In the genomic region with DNA sequence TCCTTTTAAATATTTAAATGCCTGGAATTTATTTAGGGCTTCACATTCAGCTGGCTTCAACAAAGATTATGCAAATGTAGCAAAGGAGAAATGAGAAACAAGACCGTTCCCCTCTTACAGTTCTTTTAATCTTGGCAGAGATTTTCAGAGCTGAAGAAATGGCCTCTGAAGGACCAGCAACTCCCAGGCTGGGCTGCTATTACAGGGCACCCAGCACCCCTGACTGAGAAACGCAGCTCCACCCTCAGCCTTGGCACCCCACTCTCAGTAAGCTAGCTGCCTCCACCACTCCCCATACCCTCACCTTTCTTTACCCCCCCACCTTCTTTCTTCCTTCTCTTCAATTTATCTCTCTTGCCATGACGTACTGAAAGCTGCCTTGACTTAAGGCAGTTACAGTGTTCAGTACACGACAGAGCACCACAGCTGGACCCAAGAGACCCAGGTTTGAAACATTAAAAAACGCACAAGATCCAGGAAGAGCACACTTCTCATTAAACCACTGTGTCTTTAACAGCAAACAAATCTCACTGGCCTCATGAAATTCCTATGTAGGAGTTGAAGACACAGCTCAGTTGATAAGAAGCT, we compare ENCODE assay signal across 9 mouse cellular contexts. TPM values are rescaled to one million over a fixed set of nuclear protein-coding genes. Genes with fewer than 3 reads are reported as not detected.
A peak's percentile ranks its signal among the peaks of the same experiment; 100 is the strongest.
DNase-seq lines count a peak whose midpoint lies in the region; ATAC-seq and TF ChIP-seq lines count a peak whose summit lies in the region.
"Had no signal": no experiment of that assay in that cellular context is flagged by ENCODE, and none has a peak within 500 bp of the region (broad histone marks: within the 10 kb centered on the region; RNA-seq: fewer than 3 reads in every experiment).

No protein-coding gene starts in this region.

- H3K4me3 ChIP-seq in embryonic facial prominence, embryonic 12.5 days = no peak overlapping the region
- H3K4me3 ChIP-seq in embryonic facial prominence, embryonic 10.5 days = no peak overlapping the region
- H3K4me3 ChIP-seq in limb, embryonic 14.5 days (replicated peaks; ENCODE audit: low read length) = no peak overlapping the region
- no peak overlapping the region for H3K4me3 ChIP-seq in stomach, embryonic 15.5 days (replicated peaks)

- H3K36me3 ChIP-seq in embryonic facial prominence, embryonic 12.5 days = 0 out of 2 replicates have a peak, but pooled peaks cover 2% of the 10 kb centered on the region
- H3K36me3 ChIP-seq in embryonic facial prominence, embryonic 10.5 days (replicated peaks) = no peaks in the 10 kb centered on the region
- H3K36me3 ChIP-seq in limb, embryonic 14.5 days (ENCODE audit: control insufficient read depth, insufficient read depth, low read length) = no peaks in the 10 kb centered on the region
- H3K36me3 ChIP-seq in stomach, embryonic 15.5 days = no peaks in the 10 kb centered on the region

- H3K27ac ChIP-seq in embryonic facial prominence, embryonic 12.5 days = peak overlapping the region; percentile 81
- no peak overlapping the region; the same call in 1 of the 2 replicates for H3K27ac ChIP-seq in embryonic facial prominence, embryonic 10.5 days (replicated peaks)
- no peak overlapping the region for H3K27ac ChIP-seq in limb, embryonic 14.5 days (replicated peaks; ENCODE audit: low read depth, low read length)
- H3K27ac ChIP-seq in stomach, embryonic 15.5 days = peak overlapping the region; percentile 62; the same call in 1 of the 2 replicates
- H3K27ac ChIP-seq: macrophage had no signal

- H3K27me3 ChIP-seq in embryonic facial prominence, embryonic 12.5 days = 0 out of 2 replicates have a peak, but pooled peaks cover 5% of the 10 kb centered on the region
- H3K27me3 ChIP-seq in embryonic facial prominence, embryonic 10.5 days (replicated peaks; ENCODE audit: low read depth, poor library complexity, severe bottlenecking) = no peaks in the 10 kb centered on the region
- H3K27me3 ChIP-seq in limb, embryonic 14.5 days (ENCODE audit: control insufficient read depth, insufficient read depth, low read length) = no peaks in the 10 kb centered on the region
- no peaks in the 10 kb centered on the region for H3K27me3 ChIP-seq in stomach, embryonic 15.5 days (replicated peaks)

- H3K4me1 ChIP-seq in embryonic facial prominence, embryonic 12.5 days = peaks cover 52% of the 10 kb centered on the region
- peaks cover 71% of the 10 kb centered on the region for H3K4me1 ChIP-seq in embryonic facial prominence, embryonic 10.5 days
- peaks cover 39% of the 10 kb centered on the region for H3K4me1 ChIP-seq in limb, embryonic 14.5 days (ENCODE audit: control insufficient read depth, insufficient read depth, low read length)
- H3K4me1 ChIP-seq in stomach, embryonic 15.5 days = peaks cover 49% of the 10 kb centered on the region

- H3K9me3 ChIP-seq in embryonic facial prominence, embryonic 12.5 days = no peaks in the 10 kb centered on the region
- H3K9me3 ChIP-seq in embryonic facial prominence, embryonic 10.5 days = no peaks in the 10 kb centered on the region
- H3K9me3 ChIP-seq in limb, embryonic 14.5 days (ENCODE audit: control insufficient read depth, low read length) = no peaks in the 10 kb centered on the region
- no peaks in the 10 kb centered on the region for H3K9me3 ChIP-seq in stomach, embryonic 15.5 days

- ATAC-seq in embryonic facial prominence, embryonic 12.5 days (ENCODE audit: insufficient number of reproducible peaks, insufficient read depth, low FRiP score, low TSS enrichment) = no peak
- no peak for ATAC-seq in limb, embryonic 14.5 days (ENCODE audit: low FRiP score, low read depth)
- no peak for ATAC-seq in stomach, embryonic 15.5 days (ENCODE audit: insufficient read depth, low FRiP score, low read depth)

- peak overlapping the region; percentile 42 for H3K4me2 ChIP-seq in embryonic facial prominence, embryonic 12.5 days (replicated peaks)
- peak overlapping the region; percentile 35 for H3K4me2 ChIP-seq in limb, embryonic 14.5 days (replicated peaks; ENCODE audit: low read depth, low read length, severe bottlenecking)
- peak overlapping the region; percentile 43 for H3K4me2 ChIP-seq in stomach, embryonic 15.5 days

- no peak for DNase-seq in embryonic facial prominence, embryonic 10.5 days (ENCODE audit: low spot score)
- DNase-seq in lung, postnatal 36 days = peak; percentile 22
- no peak for DNase-seq in lung, postnatal 25 days (ENCODE audit: low spot score)
- DNase-seq in limb, embryonic 14.5 days (ENCODE audit: low spot score) = no peak
- no peak for DNase-seq in adrenal gland, postnatal 10 days
- DNase-seq in urinary bladder, postnatal 36 days (ENCODE audit: low spot score in 2 of 2) = no peak

- TF ChIP-seq POLR2A in limb, embryonic 14.5 days (IDR thresholded peaks at IDR 0.05; ENCODE audit: borderline replicate concordance, extremely low read depth, insufficient read depth, insufficient read length) = no peak

- WGBS in embryonic facial prominence, embryonic 12.5 days = 57% methylated on average over 5 of the region's 5 CpGs
- WGBS in embryonic facial prominence, embryonic 10.5 days = 75% methylated on average over 5 of the region's 5 CpGs
- 41% methylated on average over 5 of the region's 5 CpGs for WGBS in limb, embryonic 14.5 days
- WGBS in stomach, embryonic 15.5 days = 43% methylated on average over 5 of the region's 5 CpGs

- peak overlapping the region; percentile 17; the same call in 1 of the 2 replicates for H3K9ac ChIP-seq in embryonic facial prominence, embryonic 12.5 days
- no peak overlapping the region for H3K9ac ChIP-seq in limb, embryonic 14.5 days (ENCODE audit: low read depth, low read length, severe bottlenecking)
- no peak overlapping the region for H3K9ac ChIP-seq in stomach, embryonic 15.5 days

RNA-seq across cellular contexts. Expression of a gene that starts 10.4 kb away (rescaled TPM):
- polyA plus RNA-seq in embryonic facial prominence, embryonic 12.5 days (2016; fragmentation: Nextera tagmentation; extraction: Ambion mirVana) = 24.1 and 24.2 TPM in 2 replicates
- 12.7 and 14.8 TPM in 2 replicates for polyA plus RNA-seq in embryonic facial prominence, embryonic 10.5 days (2016; fragmentation: Nextera tagmentation; extraction: Ambion mirVana)
- 21.6 and 24.8 TPM in 2 replicates for polyA plus RNA-seq in limb, embryonic 14.5 days (2012; rRNA removed)
- polyA plus RNA-seq in limb, embryonic 14.5 days (2014; fragmentation: Nextera tagmentation; extraction: Ambion mirVana) = 11.6 and 12.4 TPM in 2 replicates
- polyA plus RNA-seq in stomach, embryonic 15.5 days (2015; fragmentation: Nextera tagmentation; extraction: Ambion mirVana) = 8.3 and 9.7 TPM in 2 replicates
- total RNA-seq in adrenal gland, postnatal 10 days (2021) = 10 to 100 TPM; 29.1 to 36.5 TPM

Comparison
In these comparisons a context has a peak if more than half of its experiments do, and no peak if none do; other contexts are left out.
1. H3K27ac ChIP-seq: peak in embryonic facial prominence, embryonic 12.5 days (single experiment) and stomach, embryonic 15.5 days (single experiment); none in embryonic facial prominence, embryonic 10.5 days (single experiment) and limb, embryonic 14.5 days (single experiment).
2. Peak in every context shown above with its lines, with median percentiles within 50 percentile points of each other: H3K4me2 ChIP-seq.